Mouse (Mus musculus): ENCODE results near the gene Smim8.
"Not testable (repeated sequence)": the region's sequence is repeated elsewhere in the genome, so short reads cannot be mapped to it uniquely, and the experiment has no call there.

The Smim8 gene

DNA sequence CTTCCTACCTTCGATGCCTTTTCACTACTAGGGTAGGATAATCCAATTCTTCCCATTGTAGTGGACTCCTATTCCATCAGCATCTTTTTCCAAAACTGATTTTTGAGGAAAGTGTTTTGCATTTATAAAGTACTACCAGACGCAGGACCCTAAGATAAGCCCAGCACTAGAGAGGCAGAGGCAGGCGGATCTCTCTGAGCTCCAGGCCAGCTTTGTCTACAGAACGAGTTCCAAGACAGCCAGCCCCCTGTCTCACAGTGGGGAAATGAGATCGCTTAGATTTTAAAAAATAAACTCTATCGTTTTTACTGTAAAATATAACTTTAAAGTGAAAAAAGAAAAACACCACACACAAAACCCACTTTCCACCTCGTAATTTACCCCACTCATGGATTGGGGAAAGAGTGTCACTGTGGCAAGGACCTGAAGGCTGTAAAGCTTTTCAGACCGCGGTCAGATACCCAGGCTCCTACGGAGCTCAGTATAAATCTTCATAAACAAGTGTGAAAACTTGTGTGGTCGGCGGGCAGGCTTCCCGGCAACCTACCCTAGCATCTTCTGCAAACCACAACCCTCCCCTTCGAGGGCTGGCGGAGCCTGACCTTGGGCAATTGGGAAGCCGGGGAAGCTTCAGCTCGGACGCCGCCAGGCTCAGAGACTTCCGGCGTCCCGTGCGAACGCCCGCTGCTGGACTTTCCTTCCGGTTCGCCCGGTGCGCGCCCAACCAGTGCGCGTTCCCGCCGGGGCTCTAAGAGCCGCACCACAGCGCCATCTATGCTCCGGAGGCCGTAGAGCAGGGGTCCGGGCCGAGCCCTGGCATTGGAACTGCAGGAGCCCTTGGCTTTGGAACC, at the start of gene Smim8:
TSS of gene Smim8 (minus strand) at position 747 of the 851 bp plus-strand sequence.
- peak; percentile 94 for DNase-seq (ENCODE audit: low spot score)

- DNase-seq (ENCODE audit: low spot score): no peak
Measured at GRCm38 (mm10) chr4:34823901-34824300, 45.7 kb upstream of the Smim8 start.

GRCm38 (mm10) chr4:34819904-34820303, 41.7 kb upstream of the Smim8 start:
- no peak for DNase-seq (ENCODE audit: low spot score)

DNA sequence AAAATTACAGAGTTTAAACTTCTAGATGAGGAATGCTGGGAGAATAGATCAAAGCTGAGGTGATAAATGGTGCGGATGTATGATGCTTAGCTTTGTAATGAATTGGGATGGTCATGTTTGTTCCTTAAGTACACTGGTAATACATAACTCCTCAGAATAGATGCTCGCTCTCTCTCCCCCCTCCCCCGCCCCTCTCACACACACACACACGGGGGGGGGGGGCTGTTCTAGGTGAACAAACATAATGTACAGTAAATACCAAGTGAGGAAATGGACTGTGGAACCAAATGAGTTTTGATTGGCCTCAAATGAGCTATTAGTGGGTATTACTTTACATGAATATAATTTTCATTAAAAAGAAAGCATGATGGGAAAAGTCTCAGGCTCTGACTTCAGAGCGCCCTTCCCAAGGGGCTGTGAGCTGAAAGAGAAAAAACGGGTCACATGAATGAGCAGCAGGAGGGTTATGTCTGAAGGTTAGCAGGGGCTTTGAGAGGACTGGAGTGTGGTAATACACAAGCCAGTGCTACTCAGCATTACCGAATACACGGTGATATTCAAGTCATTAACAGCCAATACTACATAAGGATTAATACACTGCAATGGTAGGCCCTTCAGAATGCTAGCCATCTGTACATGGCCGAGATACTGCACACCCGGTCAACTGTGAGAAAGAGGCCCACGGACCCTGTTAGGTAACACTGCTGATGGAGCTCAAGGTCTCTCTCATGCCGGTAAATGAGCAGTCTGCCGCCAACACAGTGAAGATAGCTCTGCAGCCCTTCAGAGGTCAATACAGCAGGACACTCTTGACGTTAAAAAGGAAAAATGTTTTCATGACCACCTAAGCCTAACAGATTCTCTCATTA, 23.2 kb upstream of the Smim8 start:
- no peak for DNase-seq (ENCODE audit: low spot score)

DNA sequence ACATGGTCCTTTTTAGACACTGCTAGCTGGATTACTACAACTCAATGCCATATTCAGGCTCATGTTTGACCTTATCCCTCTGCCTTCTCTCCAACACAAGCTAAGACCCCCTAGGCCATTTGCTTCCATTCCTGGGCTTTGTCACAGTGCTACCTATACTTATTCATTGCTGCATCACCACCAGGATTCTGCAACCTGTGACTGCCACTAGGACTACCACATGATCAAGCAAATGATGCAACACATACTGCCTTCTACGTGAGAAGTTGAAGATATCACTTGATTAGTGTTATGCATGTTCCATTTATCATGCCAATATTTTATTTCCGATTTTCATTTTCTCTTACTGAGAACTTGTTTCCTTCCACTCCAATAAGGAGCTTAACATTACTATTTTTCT, 19.8 kb upstream of the Smim8 start:
- no peak for DNase-seq (ENCODE audit: low spot score)

DNA sequence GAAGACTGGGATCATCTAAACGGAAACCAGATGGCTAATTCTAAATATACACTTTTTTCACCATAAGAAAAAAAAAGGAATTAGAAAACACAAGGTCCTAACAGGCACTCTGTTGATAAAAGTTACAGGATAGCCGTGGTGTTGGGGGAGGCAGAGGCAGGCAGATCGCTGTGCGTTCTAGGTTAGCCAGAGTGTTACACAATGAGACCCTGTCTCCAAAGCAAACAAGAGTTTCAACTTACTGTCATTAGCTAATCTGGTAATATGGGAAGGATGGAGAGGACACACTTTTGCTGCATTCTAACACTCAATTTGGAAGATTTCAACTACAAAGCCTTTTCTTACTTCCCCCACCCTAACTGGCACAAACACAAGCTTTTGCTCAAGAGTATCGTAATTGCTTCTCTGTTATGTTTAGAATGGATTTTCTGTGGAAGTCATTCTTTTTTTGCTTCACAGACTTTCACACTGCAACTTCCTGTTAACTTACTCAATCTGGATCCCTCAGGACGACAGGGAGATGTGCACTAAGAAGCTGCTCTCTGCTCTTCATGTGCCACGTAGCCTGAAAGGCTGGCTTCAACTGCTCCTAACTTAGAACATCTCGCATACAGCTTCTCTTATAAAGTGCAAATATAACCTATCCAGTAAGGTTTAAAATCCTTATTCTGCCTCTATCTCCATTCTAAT, 19.2 kb upstream of the Smim8 start:
- DNase-seq (ENCODE audit: low spot score): no peak

DNA sequence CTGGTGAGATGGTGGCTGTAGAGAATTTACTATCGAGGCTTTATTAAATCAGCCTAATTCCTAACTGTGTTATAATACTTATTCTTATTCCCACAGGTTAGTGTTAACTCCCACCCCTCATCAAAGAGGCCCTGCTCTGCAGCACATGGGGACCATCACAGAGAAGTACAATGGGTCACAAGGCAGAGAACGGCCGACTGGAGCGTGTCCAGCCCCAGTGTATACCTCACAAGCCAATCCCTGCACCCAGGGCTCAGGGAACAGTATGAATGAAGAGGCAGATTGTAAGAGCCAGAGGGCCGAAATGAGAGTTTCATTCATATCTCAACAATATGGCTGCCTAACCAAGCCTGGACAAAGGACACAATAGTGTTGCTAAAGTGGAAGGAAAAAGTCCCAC, 18.1 kb upstream of the Smim8 start:
- no peak for DNase-seq (ENCODE audit: low spot score)

DNA sequence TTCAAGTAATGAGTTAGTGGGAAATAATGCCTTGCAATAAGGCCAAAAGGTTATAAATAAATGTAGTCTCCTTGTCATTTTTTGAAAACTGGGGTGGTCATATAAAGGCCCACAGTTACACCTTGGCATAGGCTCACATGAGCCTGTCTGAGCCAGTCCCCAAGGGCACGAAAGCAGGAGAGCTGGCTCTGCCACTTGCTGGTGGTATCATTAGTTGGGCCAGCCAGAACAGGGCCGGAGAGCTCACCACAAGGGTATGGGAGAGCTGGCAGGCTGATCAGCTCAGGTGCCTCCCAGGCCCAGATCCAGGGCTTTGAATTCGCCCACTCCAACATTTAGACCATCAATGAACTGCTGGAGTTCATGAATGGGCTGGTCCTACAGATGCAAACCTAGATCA, 8.3 kb upstream of the Smim8 start:
- DNase-seq (ENCODE audit: low spot score): no peak

- no peak for DNase-seq (ENCODE audit: low spot score)
Measured at GRCm38 (mm10) chr4:34785646-34786045, 7.4 kb upstream of the Smim8 start.

- no peak for DNase-seq (ENCODE audit: low spot score)
Measured at GRCm38 (mm10) chr4:34784865-34785264, 6.6 kb upstream of the Smim8 start.

GRCm38 (mm10) chr4:34782730-34783129, 4.5 kb upstream of the Smim8 start:
- DNase-seq (ENCODE audit: low spot score): no peak

- no peak for DNase-seq (ENCODE audit: low spot score)
Measured at GRCm38 (mm10) chr4:34771652-34772371, 6.4 kb downstream of the Smim8 start.

- no peak for DNase-seq (ENCODE audit: low spot score)
Measured at GRCm38 (mm10) chr4:34756163-34756562, 22.1 kb downstream of the Smim8 start, which contains the start of gene Gm136. Gene Gm136 (minus strand): TSS chr4:34756263.

DNA sequence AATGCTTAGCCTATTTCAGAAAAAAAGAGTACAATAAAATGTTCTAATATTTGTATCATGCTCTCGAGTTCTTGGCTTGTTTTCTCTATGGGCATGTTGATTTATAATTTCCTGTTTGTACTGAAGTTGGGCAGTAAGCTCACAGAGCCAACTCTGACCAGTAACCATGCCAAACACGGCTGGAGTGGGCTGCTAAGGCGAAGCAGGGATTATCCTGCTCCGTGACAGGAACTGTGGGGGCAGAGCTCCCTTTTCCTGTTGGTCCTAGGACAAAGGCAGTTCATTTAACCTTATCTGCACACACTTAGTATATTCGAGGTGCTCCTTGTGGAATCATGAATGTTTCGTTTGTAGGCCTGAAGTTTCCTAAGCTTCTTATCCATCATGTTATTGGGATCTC, 29.0 kb downstream of the Smim8 start:
- DNase-seq (ENCODE audit: low spot score): no peak

DNA sequence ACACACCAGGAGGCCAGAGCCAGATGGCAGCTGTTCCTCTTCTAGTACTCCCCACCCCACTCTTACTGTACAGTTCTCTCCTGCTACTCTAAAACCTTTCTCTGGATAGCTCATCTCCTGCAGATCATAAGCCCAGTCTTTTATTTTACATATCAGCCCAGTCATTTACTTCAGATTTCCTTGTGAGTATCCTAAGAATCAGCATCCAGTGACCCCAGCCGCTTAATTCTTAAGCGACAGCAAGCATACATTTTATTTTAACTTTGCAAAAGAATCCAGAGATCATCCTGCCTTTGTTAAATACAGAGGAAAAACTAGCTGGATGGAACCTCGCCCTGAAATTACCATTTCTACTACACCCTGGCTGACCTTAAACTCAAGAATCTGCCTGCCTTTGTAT, 43.8 kb downstream of the Smim8 start:
- DNase-seq (ENCODE audit: low spot score): no peak

DNA sequence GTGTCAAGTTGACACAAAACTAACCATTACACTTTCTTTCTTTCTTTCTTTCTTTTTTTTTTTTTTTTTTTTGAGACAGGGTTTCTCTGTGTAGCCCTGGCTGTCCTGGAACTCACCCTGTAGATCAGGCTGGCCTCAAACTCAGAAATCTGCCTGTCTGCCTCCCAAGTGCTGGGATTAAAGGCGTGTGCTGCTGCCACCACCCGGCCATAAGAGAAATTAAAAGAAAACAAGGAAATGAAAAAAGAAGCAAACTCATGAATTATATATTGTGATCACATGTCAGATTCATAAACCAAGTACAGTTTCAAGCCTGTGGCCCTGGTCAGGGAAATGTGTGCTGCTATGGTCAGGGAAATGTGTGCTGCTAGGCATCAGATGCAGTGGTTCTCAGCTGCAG, 44.8 kb downstream of the Smim8 start:
- DNase-seq (ENCODE audit: low spot score): not testable (repeated sequence)

GRCm38 (mm10) chr4:34729851-34730341, 48.3 kb downstream of the Smim8 start, which contains the start of gene Cfap206:
Gene Cfap206 (minus strand): TSS chr4:34730206.
- DNase-seq (ENCODE audit: low spot score): peak; percentile 47

DNA sequence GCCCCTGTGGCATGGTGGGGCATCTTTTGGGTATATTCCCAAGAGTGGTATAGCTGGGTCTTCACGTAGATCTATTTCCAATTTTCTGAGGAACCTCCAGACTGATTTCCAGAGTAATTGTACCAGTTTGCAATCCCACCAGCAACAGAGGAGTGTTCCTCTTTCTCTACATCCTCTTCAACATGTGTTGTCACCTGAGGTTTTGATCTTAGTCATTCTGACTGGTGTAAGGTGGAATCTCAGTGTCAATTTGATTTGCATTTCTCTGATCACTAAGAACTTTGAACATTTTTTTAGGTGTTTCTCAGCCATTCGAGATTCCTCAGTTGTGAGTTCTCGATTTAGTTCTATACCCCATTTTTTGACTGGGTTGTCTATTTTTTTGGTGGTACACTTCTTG, 52.5 kb downstream of the Smim8 start:
- not testable (repeated sequence) for DNase-seq (ENCODE audit: low spot score)

DNA sequence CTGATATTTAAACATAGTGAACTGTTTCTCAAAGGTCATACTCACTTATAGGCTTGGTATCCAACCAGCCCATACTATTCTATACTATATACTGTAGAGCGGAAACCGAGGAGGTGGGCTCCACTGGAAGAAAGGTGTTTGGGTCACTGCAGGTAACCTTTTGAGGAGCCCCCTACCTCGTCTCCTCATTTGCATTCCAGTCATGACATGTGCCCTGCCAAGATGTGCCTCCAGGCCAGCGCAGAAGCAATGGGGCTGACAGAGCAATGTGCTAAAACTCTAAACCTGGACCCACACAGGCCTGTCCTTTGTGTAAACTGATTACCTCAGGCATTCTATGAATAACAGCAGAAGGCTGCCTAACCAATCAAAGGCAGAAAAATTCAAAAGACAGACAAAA, 53.9 kb downstream of the Smim8 start:
- DNase-seq (ENCODE audit: low spot score): no peak

GRCm38 (mm10) chr4:34723186-34723585, 55.0 kb downstream of the Smim8 start:
- no peak for DNase-seq (ENCODE audit: low spot score)

DNA sequence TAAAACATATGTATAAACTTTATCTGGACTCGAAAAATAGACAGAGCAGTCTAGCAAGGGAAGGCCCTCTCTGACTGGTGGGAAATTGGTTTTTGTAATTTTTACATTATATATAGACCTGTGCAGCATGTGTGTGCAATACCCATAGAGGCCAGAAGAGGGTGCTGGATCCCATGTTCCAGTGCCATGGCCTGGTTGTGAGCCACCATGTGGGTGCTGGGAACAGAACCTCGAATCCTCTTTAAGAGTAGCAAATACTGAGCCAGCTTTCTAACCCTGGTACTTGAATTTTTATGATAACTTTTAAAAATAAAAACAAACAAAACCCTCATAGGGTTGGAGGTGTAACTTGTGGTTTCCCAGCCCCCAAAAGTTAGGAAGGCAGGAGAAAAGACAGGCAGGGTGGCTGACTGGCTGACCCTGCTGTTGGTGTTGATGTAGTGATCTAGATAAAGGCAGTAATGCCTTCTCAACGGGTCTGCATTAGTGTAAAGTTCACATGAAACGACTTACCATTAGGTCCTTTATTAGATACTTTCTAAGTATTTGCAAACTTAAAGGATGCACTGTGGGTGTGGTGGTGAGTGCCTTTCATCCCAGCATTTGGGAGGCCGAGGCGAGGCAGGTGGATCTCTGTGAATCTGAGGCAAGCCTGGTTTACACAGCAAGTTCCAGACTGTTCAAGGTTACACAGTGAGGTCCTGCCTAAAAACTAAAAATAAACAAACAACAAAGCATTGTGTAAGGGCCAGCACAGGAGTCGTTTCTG, 57.9 kb downstream of the Smim8 start:
- no peak for DNase-seq (ENCODE audit: low spot score)

Data from ovary, postnatal 14 days (tissue).